Mouse (Mus musculus) olfactory bulb, adult 2 months (tissue): ENCODE measurements around the gene Vwa3b. TPM values are rescaled to one million over a fixed set of nuclear protein-coding genes. Genes with fewer than 3 reads are reported as not detected.
"Not testable (repeated sequence)": the region's sequence is repeated elsewhere in the genome, so short reads cannot be mapped to it uniquely, and the experiment has no call there.

ENCODE experiments used
- H3K27ac ChIP-seq: fragments of 200-500 bp; 2 replicates; pipeline ENCODE4 v1.5.1; 2012; ENCODE audit warnings: low read depth, low read length; ENCODE audit not compliant: insufficient read depth
- H3K4me1 ChIP-seq: fragments of 200-500 bp; 2 replicates; pipeline ENCODE4 v1.6.1; 2012; ENCODE audit warnings: low read length; ENCODE audit not compliant: control insufficient read depth, insufficient read depth
- H3K4me3 ChIP-seq: fragments of 200-500 bp; 2 replicates; pipeline ENCODE4 v1.5.1; 2012; ENCODE audit warnings: mild to moderate bottlenecking, low read depth, low read length, moderate library complexity; ENCODE audit not compliant: insufficient read depth
- CTCF ChIP-seq: fragments of 200-500 bp; IDR thresholded peaks from 2 replicates; pipeline ENCODE4 v1.5.1; 2012; ENCODE audit warnings: low read depth, mild to moderate bottlenecking, low read length, moderate library complexity; ENCODE audit not compliant: insufficient read depth
- POLR2A ChIP-seq: fragments of 200-500 bp; IDR thresholded peaks from 2 replicates; pipeline ENCODE4 v1.6.1; 2012; ENCODE audit warnings: mild to moderate bottlenecking, low read depth, low read length, moderate library complexity; ENCODE audit not compliant: insufficient read depth
- WGBS: fragments of 180-500 bp; shearing (Covaris S2); methylation state at CpG from one replicate; pipeline ENCODE4 v1.1.7; 2018; 5-methylcytosine and 5-hydroxymethylcytosine counted together
- polyA plus RNA-seq: library from polyadenylated mRNA; stranded (reverse); fragments of >200 nt; gene quantifications from 2 replicates; pipeline ENCODE4 v1.2.4, GENCODE M21; 2012; ENCODE audit warnings: low replicate concordance; ENCODE audit not compliant: missing spikeins, insufficient read depth, insufficient read length

Gene Vwa3b
- polyA plus RNA-seq, 1 experiment, result not detected

DNA sequence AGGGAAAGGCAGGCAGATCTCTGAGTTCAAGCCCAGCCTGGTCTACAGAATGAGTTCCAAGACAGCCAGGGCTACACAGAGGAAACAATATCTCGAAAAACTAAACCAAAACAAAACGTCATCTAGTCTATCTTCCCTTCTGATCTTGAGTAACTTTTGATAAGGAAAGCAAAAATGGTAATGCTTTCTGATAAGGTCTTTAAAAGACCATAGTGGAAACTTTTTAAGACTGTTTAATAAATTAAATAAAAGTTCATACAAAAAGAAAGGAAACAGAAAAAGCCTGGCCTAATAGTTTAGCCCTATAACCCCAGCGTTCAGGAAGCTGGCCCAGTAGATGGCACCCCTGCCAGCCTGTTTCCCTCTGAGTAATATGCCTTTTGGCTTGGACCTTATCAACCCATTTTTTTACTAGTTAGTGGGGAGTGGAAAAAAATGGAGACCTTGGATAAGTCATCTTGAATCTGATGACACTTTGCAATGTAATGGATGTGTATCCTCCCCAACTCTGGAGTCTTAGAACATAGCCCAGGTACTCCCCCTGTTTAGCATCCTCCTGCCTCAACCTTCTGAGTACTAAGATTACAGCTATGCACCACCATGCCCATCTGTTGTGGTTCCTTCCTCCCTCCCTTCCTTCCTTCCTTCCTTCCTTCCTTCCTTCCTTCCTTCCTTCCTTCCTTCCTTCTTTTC is 23.9 kb upstream of the Vwa3b start:
- H3K4me3 ChIP-seq, result no peak overlapping the region
- 80% methylated on average over 3 of the region's 3 CpGs for WGBS
- no peak overlapping the region for H3K27ac ChIP-seq
- peaks cover 2% of the 10 kb centered on the region; the same call in 1 of the 2 replicates for H3K4me1 ChIP-seq
- TF ChIP-seq POLR2A, result no peak
- TF ChIP-seq CTCF, result no peak

DNA sequence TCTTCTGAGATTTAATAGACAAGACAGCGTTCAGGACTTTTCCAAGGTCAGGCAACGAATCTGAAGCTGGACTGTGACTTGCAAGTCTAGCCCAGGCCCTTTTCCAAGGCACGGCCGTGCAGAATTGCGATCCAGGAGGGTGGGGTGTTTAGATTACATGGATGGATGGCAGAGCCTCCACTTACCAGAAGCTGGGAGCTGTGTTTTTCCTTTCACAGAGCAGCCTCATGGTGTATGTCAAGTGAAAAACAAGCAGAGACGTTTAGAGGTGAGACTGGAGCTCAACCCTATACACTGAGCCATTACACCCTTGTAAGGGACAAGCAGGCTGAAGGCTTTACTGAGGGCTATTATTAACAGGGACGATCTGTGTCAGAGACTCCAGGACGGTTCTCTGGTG is 21.9 kb upstream of the Vwa3b start:
- H3K27ac ChIP-seq, result no peak overlapping the region
- H3K4me1 ChIP-seq, result peaks cover 4% of the 10 kb centered on the region; the same call in 1 of the 2 replicates

DNA sequence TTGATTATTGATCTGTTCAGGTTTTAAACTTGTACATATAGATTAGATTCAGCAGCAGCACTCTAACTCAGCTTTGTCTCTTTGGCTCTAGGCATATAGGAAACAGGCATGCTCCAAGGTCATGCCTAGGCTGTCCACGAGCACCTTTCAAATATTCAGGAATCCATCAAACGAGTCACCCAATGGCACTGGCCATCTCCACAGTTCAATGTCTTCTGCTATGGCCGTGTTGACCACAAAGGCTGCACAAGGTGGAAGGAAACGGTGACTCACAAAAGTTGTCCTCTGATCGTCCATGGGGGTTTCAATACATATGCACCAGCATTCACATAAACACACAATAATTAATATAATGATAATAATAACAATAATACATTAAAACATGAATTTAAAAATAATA is 21.4 kb upstream of the Vwa3b start:
- WGBS, result 85% methylated on average over 5 of the region's 5 CpGs
- no peak for TF ChIP-seq CTCF
- no peak for TF ChIP-seq POLR2A
- Histone ChIP-seq H3K4me1 (peaks cover 7% of the 10 kb centered on the region; the same call in 1 of the 2 replicates), H3K27ac (no peak overlapping the region), H3K4me3 (no peak overlapping the region)

More for the DNA sequence above, 21.9 kb upstream of the Vwa3b start:
- TF ChIP-seq POLR2A (no peak), CTCF (no peak)
- no peak overlapping the region for H3K4me3 ChIP-seq
- 50% methylated on average over 8 of the region's 8 CpGs for whole genome bisulfite sequencing

DNA sequence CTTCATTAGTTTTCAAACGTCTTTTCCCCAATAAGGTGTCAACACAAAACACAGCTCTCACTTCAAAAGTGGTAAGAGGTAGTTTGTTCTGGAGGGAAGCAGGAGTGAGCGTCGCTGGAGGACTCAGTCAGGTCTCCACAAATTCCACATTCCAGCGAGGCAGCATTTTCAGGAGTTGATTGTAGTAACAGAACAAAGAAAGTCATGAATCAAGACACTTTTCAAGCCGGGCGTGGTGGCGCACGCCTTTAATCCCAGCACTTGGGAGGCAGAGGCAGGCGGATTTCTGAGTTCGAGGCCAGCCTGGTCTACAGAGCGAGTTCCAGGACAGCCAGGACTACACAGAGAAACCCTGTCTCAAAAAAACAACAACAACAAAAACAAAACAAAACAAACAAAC is 19.9 kb upstream of the Vwa3b start:
- WGBS, result 92% methylated on average over 11 of the region's 11 CpGs
- H3K27ac ChIP-seq, H3K4me3 ChIP-seq, H3K4me1 ChIP-seq: not testable (repeated sequence)

DNA sequence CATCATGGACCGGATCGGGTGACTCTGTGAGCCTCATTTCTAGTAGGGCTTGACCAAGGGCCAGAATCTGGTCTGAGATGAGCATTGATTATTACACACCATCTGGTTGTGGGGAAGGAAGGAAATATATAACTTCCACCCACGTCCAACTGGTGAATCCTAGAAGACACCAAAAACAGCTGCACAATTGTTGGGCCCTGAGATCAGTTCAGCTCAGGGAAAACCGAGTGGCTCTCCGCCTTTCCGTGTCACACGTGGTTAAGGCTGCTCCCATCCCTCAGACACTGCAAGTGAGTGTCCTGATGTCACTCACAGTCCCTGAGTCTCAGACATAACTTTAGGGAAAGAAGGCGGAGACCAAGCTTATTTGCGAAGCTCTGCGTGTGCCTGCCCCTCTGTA is 16.5 kb upstream of the Vwa3b start:
- Histone ChIP-seq H3K4me1 (peaks cover 6% of the 10 kb centered on the region; the same call in 1 of the 2 replicates), H3K27ac (no peak overlapping the region; the same call in 1 of the 2 replicates), H3K4me3 (no peak overlapping the region)
- TF ChIP-seq CTCF, result no peak
- WGBS, result 64% methylated on average over 10 of the region's 10 CpGs

DNA sequence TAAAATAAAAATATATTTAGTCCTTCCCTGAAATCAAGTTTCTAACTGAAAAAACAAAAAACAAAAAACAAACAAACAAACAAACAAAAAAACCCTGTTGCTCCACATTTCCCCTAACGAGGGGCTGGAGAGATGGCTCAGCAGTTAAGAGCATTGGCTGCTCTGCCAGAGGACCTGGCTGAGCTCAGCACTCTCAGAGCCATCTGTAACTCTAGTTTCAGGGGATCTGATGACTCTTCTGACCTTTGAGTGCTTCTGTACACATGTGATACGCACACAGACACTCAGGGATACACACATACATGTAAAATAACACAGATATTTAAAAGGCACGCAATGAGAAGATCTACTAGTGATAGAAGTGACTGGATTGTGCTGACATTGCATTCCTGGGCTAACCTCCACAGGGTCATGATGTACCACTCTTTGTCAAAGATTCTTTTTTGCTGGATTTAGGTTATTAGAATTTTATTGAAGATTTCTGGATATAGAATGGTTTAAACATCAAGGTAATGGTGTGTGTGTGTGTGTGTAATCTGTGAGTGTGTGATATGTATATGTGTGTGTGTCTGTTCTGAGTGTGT is 14.7 kb upstream of the Vwa3b start:
- Histone ChIP-seq H3K4me3 (no peak overlapping the region), H3K27ac (no peak overlapping the region), H3K4me1 (peaks cover 6% of the 10 kb centered on the region; the same call in 1 of the 2 replicates)
- WGBS, result 91% methylated on average over 3 of the region's 3 CpGs
- TF ChIP-seq POLR2A, result no peak
- TF ChIP-seq CTCF, result no peak

DNA sequence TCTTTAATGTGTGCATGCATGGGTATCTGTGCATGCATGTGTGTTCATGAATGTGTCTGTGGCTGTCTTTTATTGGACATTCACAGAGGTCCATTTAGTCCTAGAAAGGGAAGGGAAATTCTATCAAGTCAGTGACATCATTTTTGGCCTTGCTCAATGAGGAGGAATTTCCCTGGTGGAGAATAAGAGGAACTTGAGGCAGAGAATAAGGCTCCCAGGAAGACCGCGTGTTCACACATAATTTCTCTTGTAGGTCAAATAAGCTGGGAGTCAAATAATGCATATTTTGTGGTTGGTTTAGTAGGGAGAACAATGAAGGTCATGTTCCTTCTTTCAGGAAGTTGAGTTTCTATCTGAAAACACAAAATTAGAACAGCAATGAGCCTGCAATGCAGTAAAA is 13.4 kb upstream of the Vwa3b start:
- WGBS, result 82% methylated on average over 2 of the region's 2 CpGs

DNA sequence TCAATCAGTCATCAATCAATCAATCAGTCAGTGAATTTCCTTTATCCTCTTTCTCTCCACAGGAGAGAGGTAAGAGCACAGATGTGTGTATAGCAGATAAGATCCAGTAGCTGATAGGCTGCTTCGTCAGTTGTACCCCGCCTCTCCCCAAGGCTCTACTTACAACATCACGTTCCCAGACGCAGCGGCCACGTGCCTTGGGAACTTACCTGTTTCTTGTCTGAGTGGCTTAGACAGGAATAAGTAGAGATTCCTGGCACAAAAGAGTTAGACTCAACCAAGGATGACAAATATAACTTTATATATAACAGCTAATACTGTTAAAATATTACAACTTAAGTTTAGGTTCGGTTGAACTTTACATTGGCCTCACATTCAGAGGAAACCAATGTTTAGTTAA is 12.7 kb upstream of the Vwa3b start:
- TF ChIP-seq POLR2A, result no peak
- TF ChIP-seq CTCF, result no peak
- Histone ChIP-seq H3K4me3 (no peak overlapping the region), H3K4me1 (peaks cover 6% of the 10 kb centered on the region; the same call in 1 of the 2 replicates), H3K27ac (no peak overlapping the region)
- 92% methylated on average over 7 of the region's 7 CpGs for WGBS

More for the DNA sequence above, 13.4 kb upstream of the Vwa3b start:
- Histone ChIP-seq H3K4me1 (peaks cover 6% of the 10 kb centered on the region; the same call in 1 of the 2 replicates), H3K4me3 (no peak overlapping the region), H3K27ac (no peak overlapping the region)
- TF ChIP-seq POLR2A, result no peak
- TF ChIP-seq CTCF, result no peak

DNA sequence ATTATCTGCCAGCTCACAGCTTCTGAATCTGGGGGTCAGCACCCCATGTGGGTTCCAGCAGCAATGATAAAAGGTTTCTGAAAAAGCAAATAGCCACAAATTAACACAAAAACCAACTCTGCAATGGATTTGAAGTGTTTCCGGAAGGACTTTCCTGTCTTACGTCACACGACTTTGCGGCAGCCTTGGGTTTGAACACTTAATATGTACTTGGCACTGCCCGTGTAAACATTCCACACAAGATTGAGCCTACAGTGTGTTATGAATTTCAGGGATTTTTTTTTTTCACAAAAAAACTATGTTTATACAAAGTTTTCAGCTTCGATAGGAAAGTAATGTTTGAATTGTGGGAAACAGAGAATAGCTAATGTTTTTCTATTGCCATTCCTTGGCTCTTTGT is 7.4 kb upstream of the Vwa3b start:
- no peak overlapping the region for H3K27ac ChIP-seq
- TF ChIP-seq POLR2A (no peak), CTCF (no peak)
- H3K4me1 ChIP-seq, result no peaks in the 10 kb centered on the region
- H3K4me3 ChIP-seq, result no peak overlapping the region
- 92% methylated on average over 6 of the region's 6 CpGs for WGBS
